Mouse (Mus musculus) CD4-positive, CD25-positive, alpha-beta regulatory T cell, adult 9 weeks (primary cell): ENCODE measurements around the gene Gm4070. TPM values are rescaled to one million over a fixed set of nuclear protein-coding genes. Genes with fewer than 3 reads are reported as not detected.

Experiments
- polyA plus RNA-seq: library from polyadenylated mRNA; unstranded; fragments of 100-300 nt; shearing (Covaris generic); gene quantifications from one replicate; pipeline ENCODE4 v1.2.1, GENCODE M21; 2017

The Gm4070 gene
- polyA plus RNA-seq = 252 TPM

DNA sequence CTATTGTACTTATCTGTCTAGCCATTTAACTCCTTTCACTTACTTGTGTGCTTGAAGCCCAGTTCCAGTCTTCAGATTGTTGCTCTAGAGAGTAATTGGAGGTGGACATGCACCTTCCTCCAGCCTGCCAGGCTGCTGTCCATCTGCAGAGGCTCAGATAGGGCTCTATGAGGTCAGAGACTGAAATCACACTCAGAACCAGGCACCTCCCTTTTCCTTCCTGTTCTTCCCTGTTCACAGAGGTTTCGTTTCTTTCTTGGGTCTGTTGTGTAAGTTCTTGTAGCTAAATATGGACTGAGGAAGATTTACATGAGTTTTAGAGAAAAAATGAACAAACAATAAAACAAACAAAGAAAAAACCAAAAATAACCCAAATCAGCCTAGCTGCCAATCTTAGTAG, at the start of gene Gm4070:
Gene Gm4070 (minus strand): TSS at position 156 of the 400 bp plus-strand sequence.

Other genes starting within 250 kb of the Gm4070 start
- gene Ilk, start 217.4 kb downstream of the Gm4070 start, polyA plus RNA-seq = 244 TPM
- 48.8 TPM for gene Rrp8, start 216.6 kb downstream of the Gm4070 start, polyA plus RNA-seq
- gene Taf10, start 209.6 kb downstream of the Gm4070 start, polyA plus RNA-seq = 18.8 TPM
- 133 TPM for gene Tpp1, start 201.7 kb downstream of the Gm4070 start, polyA plus RNA-seq
- not detected for gene Dchs1, start 166.3 kb downstream of the Gm4070 start, polyA plus RNA-seq
- 159 TPM for gene Mrpl17, start 142.9 kb downstream of the Gm4070 start, polyA plus RNA-seq